Mouse (Mus musculus) midbrain, embryonic 10.5 days (tissue): ENCODE measurements around the gene Oas2. TPM values are rescaled to one million over a fixed set of nuclear protein-coding genes. Genes with fewer than 3 reads are reported as not detected.
A peak's percentile ranks its signal among the peaks of the same experiment; 100 is the strongest.

ENCODE experiments used
- DNase-seq: peaks from one replicate; pipeline ENCODE4 v3.0.0-alpha.2; 2017; ENCODE audit warnings: low spot score
- H3K27ac ChIP-seq: fragments of 300-500 bp; sonication (generic); replicated peaks from 2 replicates; pipeline ENCODE4 v1.5.1; 2016; ENCODE audit warnings: mild to moderate bottlenecking
- H3K27me3 ChIP-seq: fragments of 300-500 bp; sonication (generic); 2 replicates; pipeline ENCODE4 v1.6.1; 2016; ENCODE audit warnings: low read depth, mild to moderate bottlenecking; ENCODE audit not compliant: poor library complexity, severe bottlenecking
- H3K36me3 ChIP-seq: fragments of 300-500 bp; sonication (generic); 2 replicates; pipeline ENCODE4 v1.6.1; 2016; ENCODE audit warnings: mild to moderate bottlenecking, moderate library complexity
- H3K4me1 ChIP-seq: fragments of 300-500 bp; sonication (generic); 2 replicates; pipeline ENCODE4 v1.6.1; 2016
- H3K4me3 ChIP-seq: fragments of 300-500 bp; sonication (generic); 2 replicates; pipeline ENCODE4 v1.5.1; 2016; ENCODE audit warnings: mild to moderate bottlenecking, moderate library complexity
- H3K9me3 ChIP-seq: fragments of 300-500 bp; sonication (generic); replicated peaks from 2 replicates; pipeline ENCODE4 v1.6.1; 2016; ENCODE audit warnings: mild to moderate bottlenecking
- whole genome bisulfite sequencing: fragments of 180-500 bp; shearing (Covaris S2); methylation state at CpG from one replicate; pipeline ENCODE4 v1.1.7; 2016; 5-methylcytosine and 5-hydroxymethylcytosine counted together
- polyA plus RNA-seq: library from polyadenylated mRNA; unstranded; fragments of >200 nt; fragmentation: Nextera tagmentation; extraction: Ambion mirVana; gene quantifications from 2 replicates; pipeline ENCODE4 v1.2.1, GENCODE M21; 2016

Oas2 gene
- polyA plus RNA-seq, 1 experiment from 2014 or later: not detected

- DNase-seq: no peak
- 76% methylated on average over 3 of the region's 3 CpGs for WGBS
- Histone ChIP-seq H3K9me3 (no peaks in the 10 kb centered on the region), H3K27me3 (no peaks in the 10 kb centered on the region), H3K27ac (no peak overlapping the region), H3K36me3 (no peaks in the 10 kb centered on the region), H3K4me1 (no peaks in the 10 kb centered on the region), H3K4me3 (no peak overlapping the region)
Observed at GRCm38 (mm10) chr5:120769396-120769795, 19.7 kb upstream of the Oas2 start.

- 70% methylated on average over 8 of the region's 8 CpGs for WGBS
- Histone ChIP-seq H3K4me1 (no peaks in the 10 kb centered on the region), H3K4me3 (no peak overlapping the region), H3K36me3 (no peaks in the 10 kb centered on the region), H3K27me3 (0 out of 2 replicates have a peak, but pooled peaks cover 2% of the 10 kb centered on the region), H3K27ac (no peak overlapping the region), H3K9me3 (no peaks in the 10 kb centered on the region)
- DNase-seq: no peak
Observed at GRCm38 (mm10) chr5:120765010-120765409, 15.4 kb upstream of the Oas2 start.

- H3K27ac ChIP-seq: no peak overlapping the region
- peak; percentile 21 for DNase-seq
- 28% methylated on average over 6 of the region's 6 CpGs for WGBS
- 0 out of 2 replicates have a peak, but pooled peaks cover 4% of the 10 kb centered on the region for H3K27me3 ChIP-seq
- no peaks in the 10 kb centered on the region for H3K36me3 ChIP-seq
- no peak overlapping the region for H3K4me3 ChIP-seq
- no peaks in the 10 kb centered on the region for H3K4me1 ChIP-seq
- peaks cover 5% of the 10 kb centered on the region; the same call in 1 of the 2 replicates for H3K9me3 ChIP-seq
Observed at GRCm38 (mm10) chr5:120761901-120762300, 12.2 kb upstream of the Oas2 start.

GRCm38 (mm10) chr5:120754215-120754614 is 4.6 kb upstream of the Oas2 start:
- DNase-seq: no peak
- Histone ChIP-seq H3K27me3 (no peaks in the 10 kb centered on the region), H3K27ac (no peak overlapping the region), H3K4me3 (no peak overlapping the region), H3K9me3 (peaks cover 5% of the 10 kb centered on the region; the same call in 1 of the 2 replicates), H3K36me3 (no peaks in the 10 kb centered on the region), H3K4me1 (no peaks in the 10 kb centered on the region)
- 90% methylated on average over 4 of the region's 4 CpGs for WGBS

- no peaks in the 10 kb centered on the region for H3K36me3 ChIP-seq
- no peaks in the 10 kb centered on the region for H3K4me1 ChIP-seq
- no peak overlapping the region for H3K27ac ChIP-seq
- H3K27me3 ChIP-seq: no peaks in the 10 kb centered on the region
- no peak overlapping the region for H3K4me3 ChIP-seq
- no peaks in the 10 kb centered on the region for H3K9me3 ChIP-seq
- WGBS: 74% methylated on average over 3 of the region's 3 CpGs
- no peak for DNase-seq
Observed at GRCm38 (mm10) chr5:120752786-120753185, 3.1 kb upstream of the Oas2 start.

GRCm38 (mm10) chr5:120751206-120751605 is 1.6 kb upstream of the Oas2 start:
- Histone ChIP-seq H3K27ac (no peak overlapping the region), H3K4me1 (no peaks in the 10 kb centered on the region), H3K4me3 (no peak overlapping the region), H3K9me3 (no peaks in the 10 kb centered on the region), H3K36me3 (no peaks in the 10 kb centered on the region), H3K27me3 (no peaks in the 10 kb centered on the region)
- WGBS: 72% methylated on average over 3 of the region's 3 CpGs
- DNase-seq: no peak

- no peaks in the 10 kb centered on the region for H3K27me3 ChIP-seq
- H3K27ac ChIP-seq: no peak overlapping the region
- whole genome bisulfite sequencing: 24% methylated on average over 5 of the region's 5 CpGs
- no peak overlapping the region for H3K4me3 ChIP-seq
- no peaks in the 10 kb centered on the region for H3K9me3 ChIP-seq
- no peaks in the 10 kb centered on the region for H3K4me1 ChIP-seq
- no peaks in the 10 kb centered on the region for H3K36me3 ChIP-seq
- peak; percentile 27 for DNase-seq
Observed at GRCm38 (mm10) chr5:120746451-120746850, 3.2 kb downstream of the Oas2 start.

- H3K27me3 ChIP-seq: no peaks in the 10 kb centered on the region
- no peaks in the 10 kb centered on the region for H3K4me1 ChIP-seq
- no peaks in the 10 kb centered on the region for H3K9me3 ChIP-seq
- no peak overlapping the region for H3K27ac ChIP-seq
- no peak overlapping the region for H3K4me3 ChIP-seq
- peak; percentile 50 for DNase-seq
- WGBS: 29% methylated on average over 4 of the region's 4 CpGs
- no peaks in the 10 kb centered on the region for H3K36me3 ChIP-seq
Observed at GRCm38 (mm10) chr5:120742125-120742524, 7.5 kb downstream of the Oas2 start.

GRCm38 (mm10) chr5:120734380-120734990 is 15.2 kb downstream of the Oas2 start:
- Histone ChIP-seq H3K9me3 (no peaks in the 10 kb centered on the region), H3K36me3 (no peaks in the 10 kb centered on the region), H3K4me1 (peaks cover 14% of the 10 kb centered on the region), H3K27me3 (no peaks in the 10 kb centered on the region), H3K27ac (no peak overlapping the region), H3K4me3 (no peak overlapping the region)
- WGBS: 70% methylated on average over 14 of the region's 14 CpGs
- DNase-seq: no peak

- Histone ChIP-seq H3K27me3 (no peaks in the 10 kb centered on the region), H3K4me1 (peaks cover 14% of the 10 kb centered on the region), H3K4me3 (no peak overlapping the region), H3K27ac (no peak overlapping the region), H3K9me3 (no peaks in the 10 kb centered on the region), H3K36me3 (no peaks in the 10 kb centered on the region)
- DNase-seq: no peak
- WGBS: 96% methylated on average over 3 of the region's 3 CpGs
Observed at GRCm38 (mm10) chr5:120733696-120734095, 16.0 kb downstream of the Oas2 start.

GRCm38 (mm10) chr5:120732740-120733139 is 16.9 kb downstream of the Oas2 start:
- WGBS: 66% methylated on average over 1 of the region's 1 CpGs
- Histone ChIP-seq H3K27me3 (no peaks in the 10 kb centered on the region), H3K36me3 (no peaks in the 10 kb centered on the region), H3K9me3 (no peaks in the 10 kb centered on the region), H3K4me3 (no peak overlapping the region), H3K27ac (no peak overlapping the region), H3K4me1 (peaks cover 14% of the 10 kb centered on the region)
- DNase-seq: no peak

- no peaks in the 10 kb centered on the region for H3K36me3 ChIP-seq
- 0 out of 2 replicates have a peak, but pooled peaks cover 5% of the 10 kb centered on the region for H3K27me3 ChIP-seq
- DNase-seq: no peak
- H3K4me3 ChIP-seq: no peak overlapping the region
- H3K9me3 ChIP-seq: no peaks in the 10 kb centered on the region
- 89% methylated on average over 10 of the region's 10 CpGs for WGBS
- H3K27ac ChIP-seq: no peak overlapping the region
- peaks cover 6% of the 10 kb centered on the region; the same call in 1 of the 2 replicates for H3K4me1 ChIP-seq
Observed at GRCm38 (mm10) chr5:120729319-120729718, 20.3 kb downstream of the Oas2 start.

GRCm38 (mm10) chr5:120725811-120726455 is 23.7 kb downstream of the Oas2 start:
- H3K9me3 ChIP-seq: 0 out of 2 replicates have a peak, but pooled peaks cover 4% of the 10 kb centered on the region

More at GRCm38 (mm10) chr5:120725811-120726455, 23.7 kb downstream of the Oas2 start:
- no peaks in the 10 kb centered on the region for H3K4me1 ChIP-seq
- H3K36me3 ChIP-seq: no peaks in the 10 kb centered on the region
- no peak overlapping the region for H3K27ac ChIP-seq
- no peak overlapping the region for H3K4me3 ChIP-seq
- DNase-seq: no peak
- 0 out of 2 replicates have a peak, but pooled peaks cover 5% of the 10 kb centered on the region for H3K27me3 ChIP-seq
- 63% methylated on average over 12 of the region's 12 CpGs for WGBS
